Mouse (Mus musculus): Measurements from ENCODE around the gene Dnm2. TPM values are rescaled to one million over a fixed set of nuclear protein-coding genes. Genes with fewer than 3 reads are reported as not detected.

Dnm2 gene
- polyA plus RNA-seq, 3 experiments from 2014 or later: 85.4 to 117 (median 97.6) TPM

- no peak for ATAC-seq
Observed at GRCm38 (mm10) chr9:21547075-21547941, 122.6 kb downstream of the Dnm2 start.

GRCm38 (mm10) chr9:21551049-21551448, 126.3 kb downstream of the Dnm2 start:
- ATAC-seq: no peak

GRCm38 (mm10) chr9:21553607-21554273, 129.0 kb downstream of the Dnm2 start:
- no peak for ATAC-seq

GRCm38 (mm10) chr9:21555198-21555742, 130.6 kb downstream of the Dnm2 start:
- no peak for ATAC-seq

- ATAC-seq: no peak
Observed at GRCm38 (mm10) chr9:21556996-21557395, 132.3 kb downstream of the Dnm2 start.

Other genes starting within 250 kb of the Dnm2 start
- 10 to 100 TPM; 20.8 to 28.9 (median 21.5) TPM for gene Keap1, start 185.5 kb upstream of the Dnm2 start, polyA plus RNA-seq (2017; shearing (Covaris generic))
- under 1 TPM in 1 of 3 experiments, not detected in 2; 0.17 TPM for gene S1pr5, start 176.5 kb upstream of the Dnm2 start, polyA plus RNA-seq (2017; shearing (Covaris generic))
- gene Atg4d, start 159.6 kb upstream of the Dnm2 start, polyA plus RNA-seq (2017; shearing (Covaris generic)): 10 to 100 TPM; 23.5 to 32.5 (median 24.2) TPM
- gene Kri1, start 136.9 kb upstream of the Dnm2 start, polyA plus RNA-seq (2017; shearing (Covaris generic)): 10 to 100 TPM; 16.5 to 36.2 (median 26.9) TPM
- gene Cdkn2d, start 133.5 kb upstream of the Dnm2 start, polyA plus RNA-seq (2017; shearing (Covaris generic)): 100 to 1,000 TPM; 116 to 131 (median 128) TPM
- gene Ap1m2, start 112.6 kb upstream of the Dnm2 start, polyA plus RNA-seq (2017; shearing (Covaris generic)): 1 to 10 TPM in 1 of 3 experiments, under 1 TPM in 2; 0.36 to 1.0 (median 0.42) TPM
- 100 to 1,000 TPM; 125 to 263 (median 241) TPM for gene Slc44a2, start 104.2 kb upstream of the Dnm2 start, polyA plus RNA-seq (2017; shearing (Covaris generic))
- 100 to 1,000 TPM in 2 of 3 experiments, 10 to 100 TPM in 1; 92.5 to 122 (median 122) TPM for gene Ilf3, start 57.0 kb upstream of the Dnm2 start, polyA plus RNA-seq (2017; shearing (Covaris generic))
- 10 to 100 TPM; 26.2 to 49.8 (median 39.8) TPM for gene Qtrt1, start 13.1 kb upstream of the Dnm2 start, polyA plus RNA-seq (2017; shearing (Covaris generic))
- gene Tmed1, start 85.3 kb downstream of the Dnm2 start, polyA plus RNA-seq (2017; shearing (Covaris generic)): 1 to 10 TPM; 3.2 to 6.3 (median 5.8) TPM
- 10 to 100 TPM; 49.9 to 71.1 (median 57.8) TPM for gene AB124611, start 101.3 kb downstream of the Dnm2 start, polyA plus RNA-seq (2017; shearing (Covaris generic))
- gene Carm1, start 122.0 kb downstream of the Dnm2 start, polyA plus RNA-seq (2017; shearing (Covaris generic)): 10 to 100 TPM in 1 of 3 experiments, 1 to 10 TPM in 2; 5.3 to 11.0 (median 7.0) TPM
- gene Timm29, start 167.8 kb downstream of the Dnm2 start, polyA plus RNA-seq (2017; shearing (Covaris generic)): 1 to 10 TPM; 3.0 to 5.6 (median 3.4) TPM
- 10 to 100 TPM; 12.4 to 26.5 (median 18.1) TPM for gene Yipf2, start 167.9 kb downstream of the Dnm2 start, polyA plus RNA-seq (2017; shearing (Covaris generic))
- 10 to 100 TPM; 24.2 to 32.7 (median 26.9) TPM for gene Smarca4, start 191.3 kb downstream of the Dnm2 start, polyA plus RNA-seq (2017; shearing (Covaris generic))